Mouse (Mus musculus): ENCODE measurements around the gene Plpp1.

Gene Plpp1

GRCm38 (mm10) chr13:112861825-112862306 is 61.3 kb downstream of the Plpp1 start:
- in situ Hi-C loops (cut with MboI) = no loop called here

DNA sequence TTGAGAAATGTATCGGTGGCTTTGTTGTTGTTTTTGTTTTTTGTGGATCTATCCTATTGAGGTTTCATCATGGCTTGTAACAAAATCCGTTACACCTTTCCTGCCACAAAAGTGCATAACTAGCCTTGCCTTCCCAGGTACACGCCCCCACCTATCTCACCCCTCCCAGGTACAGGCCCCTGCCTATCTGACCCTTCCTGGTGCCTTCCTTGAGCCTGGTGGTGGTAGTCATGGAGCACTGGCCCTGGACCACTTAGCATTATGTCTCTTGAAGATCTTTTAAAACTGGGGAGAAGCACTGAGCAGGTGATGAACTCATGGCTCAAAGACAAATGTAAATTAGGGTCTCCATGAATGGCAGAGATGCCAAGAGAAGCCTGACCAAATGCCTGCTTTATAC is 61.8 kb downstream of the Plpp1 start:
- in situ Hi-C loops (cut with MboI) = no loop called here

GRCm38 (mm10) chr13:112862978-112863677 is 62.5 kb downstream of the Plpp1 start:
- in situ Hi-C loops (cut with MboI) = no loop called here

- in situ Hi-C loops (cut with MboI) = no loop called here
Measured at GRCm38 (mm10) chr13:112866782-112867181, 66.2 kb downstream of the Plpp1 start.

GRCm38 (mm10) chr13:112867381-112867780 is 66.8 kb downstream of the Plpp1 start:
- in situ Hi-C loops (cut with MboI) = no loop called here

DNA sequence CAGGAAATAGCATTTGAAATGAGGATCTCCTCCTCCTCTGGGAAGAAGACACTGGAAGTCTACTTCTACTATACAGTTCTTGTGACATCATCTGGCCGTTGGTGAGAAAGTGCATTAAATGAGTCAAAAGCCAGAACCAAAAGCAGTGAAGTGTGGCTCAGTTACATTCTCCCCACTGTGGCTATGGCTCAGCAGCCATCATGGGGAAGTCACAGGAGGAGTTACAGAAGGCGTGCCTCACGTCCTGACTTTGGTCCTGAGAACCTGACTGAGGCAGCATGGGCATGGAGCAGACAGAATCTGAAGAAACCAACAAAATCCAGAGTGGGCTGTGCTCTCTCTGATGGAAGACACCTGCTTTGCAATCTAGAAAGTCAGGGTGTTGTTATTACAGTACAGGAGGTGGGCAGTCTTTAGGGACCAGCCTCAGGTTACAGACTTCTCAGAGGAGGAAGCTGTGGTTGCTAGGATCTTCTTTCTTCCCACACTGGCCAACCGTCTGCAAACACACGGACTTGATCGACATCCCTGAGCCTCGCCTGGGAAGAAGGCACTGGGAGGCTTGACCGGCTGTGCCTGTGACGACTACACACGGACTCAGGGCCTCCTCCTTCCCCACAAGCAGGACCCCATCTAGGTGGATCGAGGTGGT is 69.6 kb downstream of the Plpp1 start:
- in situ Hi-C loops (cut with MboI) = no loop called here

- in situ Hi-C loops (cut with MboI) = no loop called here
Measured at GRCm38 (mm10) chr13:112871500-112872266, 71.1 kb downstream of the Plpp1 start.

DNA sequence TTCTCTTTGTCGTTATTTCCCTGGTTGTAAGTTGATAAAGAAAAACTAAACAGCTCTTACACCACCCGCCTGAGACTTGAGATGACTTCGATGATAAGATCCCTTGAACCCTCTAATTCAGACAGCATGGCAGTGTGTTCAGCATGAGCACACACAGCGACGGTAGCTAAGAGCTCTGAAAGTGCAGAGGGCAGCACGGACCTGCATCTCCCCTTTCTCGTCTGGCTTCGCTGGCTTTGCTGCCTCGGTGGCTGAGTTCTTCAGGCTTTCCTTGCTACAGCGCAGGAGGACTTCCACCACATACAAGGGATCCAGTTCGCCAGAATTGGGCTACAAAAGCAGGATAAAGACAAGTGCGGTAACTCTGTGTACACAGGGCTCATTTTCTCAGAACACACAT is 86.6 kb downstream of the Plpp1 start:
- in situ Hi-C loops (cut with MboI) = loop anchor here (25.0 kb wide), 1 partner anchor 600 kb away; the partner anchor contains the start of gene Ankrd55

DNA sequence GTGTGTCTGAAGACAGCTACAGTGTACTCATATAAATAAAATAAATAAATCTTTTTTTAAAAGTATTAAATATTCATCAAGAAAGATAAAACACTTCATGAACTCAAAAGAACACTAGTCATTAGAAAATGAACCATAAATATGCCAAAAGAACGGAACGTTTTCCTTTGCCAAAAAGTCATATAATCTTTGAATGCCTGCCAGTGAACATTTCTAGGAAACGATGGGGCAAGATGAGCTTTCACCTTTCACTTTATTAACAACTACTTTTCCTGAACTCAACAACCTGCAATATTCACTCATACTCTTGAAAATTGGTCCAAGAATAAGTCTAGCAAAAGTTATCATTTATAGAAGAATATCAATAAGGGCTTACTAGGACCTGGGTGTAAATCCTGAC is 101.6 kb downstream of the Plpp1 start:
- in situ Hi-C loops (cut with MboI) = no loop called here

DNA sequence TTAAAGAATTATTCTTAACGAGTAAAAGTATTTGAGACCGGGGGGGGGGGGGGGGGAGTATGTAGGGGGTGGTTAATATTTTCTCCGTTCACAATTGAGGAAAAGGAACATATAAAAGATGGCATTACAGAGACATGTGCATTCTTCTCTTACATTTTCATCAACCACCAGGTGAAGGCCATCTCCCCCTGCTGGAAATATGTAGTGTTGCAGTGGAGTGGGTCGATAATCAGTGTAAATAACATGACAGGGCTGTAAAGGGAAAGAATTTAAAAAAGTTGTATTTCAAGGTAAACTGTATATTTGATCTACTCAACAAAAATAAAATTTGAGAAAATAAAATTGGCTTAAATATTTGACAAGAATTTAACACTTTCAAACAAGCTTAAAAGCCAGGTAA is 109.1 kb downstream of the Plpp1 start:
- in situ Hi-C loops (cut with MboI) = no loop called here

- in situ Hi-C loops (cut with MboI) = no loop called here
Measured at GRCm38 (mm10) chr13:112910434-112910833, 109.8 kb downstream of the Plpp1 start.

All from mature B cell (primary cell).